Mouse (Mus musculus) liver, adult (tissue): Measurements from ENCODE around the gene Utp11.

ENCODE experiments used
- GATA4 ChIP-seq: IDR thresholded peaks from 2 replicates; pipeline ENCODE4 v1.6.1; 2014; ENCODE audit warnings: mild to moderate bottlenecking, low read length; ENCODE audit not compliant: insufficient replicate concordance

Utp11 gene

GRCm38 (mm10) chr4:124693135-124693894 is at the start of gene Utp11:
Utp11 (minus strand) TSS chr4:124693600.
- TF ChIP-seq GATA4: peak; percentile 39; the same call in 1 of the 2 replicates

DNA sequence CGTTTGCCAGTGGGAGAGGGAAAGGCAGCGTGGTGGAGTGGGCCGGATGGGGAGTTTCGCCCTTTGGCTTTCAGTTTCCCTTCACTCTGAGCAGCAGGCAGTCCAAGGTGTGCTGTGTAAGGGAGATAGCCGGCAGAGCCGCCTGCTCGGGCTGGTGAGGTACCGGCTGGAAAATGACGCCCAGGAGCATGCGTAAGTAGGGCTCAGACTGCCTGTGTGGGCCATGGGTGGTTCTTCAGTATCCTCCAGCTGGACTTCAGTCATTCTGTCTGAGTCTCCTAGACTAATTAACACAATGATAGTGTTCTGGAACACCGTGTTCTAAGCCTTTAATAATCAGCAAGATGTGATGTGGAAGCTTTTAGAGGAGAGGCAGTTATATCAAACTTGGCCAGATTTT is 49.4 kb upstream of the Utp11 start:
- TF ChIP-seq GATA4: no peak

DNA sequence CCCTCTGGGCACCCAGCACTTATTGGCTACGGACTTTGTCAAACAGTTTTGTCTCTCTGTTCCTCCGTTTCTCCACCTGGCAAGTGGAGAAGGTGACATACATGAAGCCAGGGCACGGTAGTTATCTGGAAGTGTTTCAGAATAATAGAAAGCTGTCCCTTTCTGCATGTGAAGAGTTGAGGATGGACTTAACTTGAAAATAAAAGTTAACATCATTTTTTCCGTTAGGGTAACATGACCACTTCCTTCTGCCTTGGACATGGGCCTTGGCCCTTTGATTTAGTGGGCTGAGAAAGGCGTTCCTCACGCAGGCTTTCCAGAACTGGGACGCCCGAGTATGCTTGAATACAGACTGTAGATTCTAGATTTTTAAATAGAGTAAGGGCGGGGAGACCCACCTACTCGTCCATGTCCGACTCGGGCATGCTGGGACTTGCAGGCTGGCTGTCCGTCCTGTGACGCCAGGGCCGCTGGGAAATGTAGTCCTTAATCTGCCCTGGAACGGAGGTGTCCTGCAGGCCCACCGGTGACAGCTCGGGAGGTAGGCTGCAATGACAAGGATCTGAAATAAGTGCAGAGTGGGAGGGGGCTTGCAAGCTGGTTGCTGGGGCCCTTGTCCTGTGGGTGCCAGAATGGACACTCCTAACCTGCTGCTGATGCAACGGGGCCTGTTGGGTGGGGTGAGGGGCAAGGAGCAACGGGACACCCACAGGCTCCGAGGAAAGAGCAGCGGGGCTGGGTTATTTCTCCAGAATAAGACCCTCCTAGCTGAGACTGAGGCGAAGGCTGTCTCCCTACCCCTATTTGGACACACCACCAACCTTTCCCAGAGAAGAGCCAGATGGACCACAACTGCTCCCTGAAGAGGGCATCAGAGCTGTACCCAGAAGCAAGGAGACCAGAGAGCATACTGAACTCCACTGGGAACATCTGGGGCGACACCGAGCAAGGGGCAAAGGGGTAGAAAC is 48.3 kb upstream of the Utp11 start, which contains the start of gene Inpp5b:
Gene Inpp5b (plus strand): TSS at position 475 of the 968 bp plus-strand sequence.
- TF ChIP-seq GATA4: no peak

DNA sequence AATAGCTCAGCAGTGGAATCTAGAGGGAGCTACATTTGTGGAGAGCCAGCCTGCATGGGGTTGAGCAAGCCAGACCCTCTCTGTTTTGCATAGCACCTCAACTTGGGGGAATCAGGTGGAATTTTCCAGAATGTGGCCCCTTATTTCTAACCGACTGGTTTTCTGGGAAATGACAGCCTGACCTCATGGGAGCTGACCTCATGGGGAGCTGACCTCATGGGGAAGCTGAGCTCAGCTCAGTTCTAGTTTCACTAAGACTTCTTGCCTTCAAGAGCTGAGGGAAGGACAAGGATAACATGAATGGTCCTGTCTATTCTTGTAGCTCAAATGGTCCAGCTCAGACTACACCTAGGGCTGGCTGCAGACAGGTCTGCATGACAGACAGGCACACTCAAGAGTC is 45.4 kb upstream of the Utp11 start:
- TF ChIP-seq GATA4: no peak

DNA sequence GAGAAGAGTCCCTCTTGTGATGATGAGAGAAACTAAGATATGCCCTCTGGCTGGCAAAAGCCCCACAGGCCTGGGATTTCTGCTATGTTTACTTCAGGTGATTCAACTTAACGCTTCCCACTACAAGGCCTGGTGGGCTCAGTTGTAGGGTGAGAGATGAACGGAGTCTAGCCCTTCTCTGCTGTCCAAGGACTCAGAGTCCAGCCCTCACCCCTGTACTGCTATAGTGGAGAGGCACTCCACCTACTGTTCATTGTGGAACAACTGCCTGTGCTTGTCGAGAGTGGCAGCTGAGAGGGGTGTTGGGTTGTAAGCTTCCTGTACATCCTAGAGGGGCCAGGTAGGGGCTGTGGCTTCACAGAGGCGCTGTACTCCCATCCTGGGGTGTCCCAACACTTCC is 44.6 kb upstream of the Utp11 start:
- no peak for TF ChIP-seq GATA4

GRCm38 (mm10) chr4:124737486-124737885 is 44.1 kb upstream of the Utp11 start:
- TF ChIP-seq GATA4: no peak

DNA sequence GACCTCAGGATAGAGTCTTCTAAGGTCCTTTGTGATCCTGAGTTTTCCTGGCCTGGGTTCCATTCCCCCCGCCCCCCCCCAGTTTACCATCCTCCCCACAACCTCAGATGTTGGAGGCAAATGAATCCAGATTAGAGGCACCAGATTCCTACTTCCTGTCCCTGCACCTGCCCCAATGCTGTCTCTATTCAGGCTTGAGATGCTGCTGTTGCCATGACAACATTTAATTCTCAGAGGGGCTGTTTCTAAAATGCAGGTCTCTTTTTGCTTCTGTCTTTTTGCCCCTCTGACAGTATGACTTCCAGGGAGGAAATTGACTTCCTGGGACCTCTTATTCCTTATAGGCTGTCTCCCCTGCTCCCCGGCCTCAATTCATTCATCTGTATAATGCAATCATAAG is 43.6 kb upstream of the Utp11 start:
- TF ChIP-seq GATA4: no peak

DNA sequence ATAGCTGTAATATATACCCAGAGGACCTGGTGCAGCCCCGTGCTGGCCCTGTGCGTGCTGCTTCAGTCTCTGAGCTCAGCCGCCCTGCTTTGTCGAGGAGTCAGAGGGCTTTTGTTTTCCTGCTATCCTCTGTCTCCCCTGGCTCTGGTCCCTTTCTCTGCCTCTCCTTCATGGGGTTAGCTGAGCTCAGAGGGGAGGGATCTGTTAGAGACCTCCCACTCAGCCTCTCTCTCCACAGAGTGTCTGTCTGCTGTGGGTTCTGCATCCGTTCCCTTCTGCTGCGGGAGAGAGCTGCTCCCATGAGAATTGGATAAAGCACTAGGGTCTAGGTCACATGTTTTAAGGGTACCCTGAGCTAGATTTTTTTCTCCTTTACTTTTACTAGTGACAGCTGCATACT is 32.7 kb upstream of the Utp11 start:
- TF ChIP-seq GATA4: no peak

DNA sequence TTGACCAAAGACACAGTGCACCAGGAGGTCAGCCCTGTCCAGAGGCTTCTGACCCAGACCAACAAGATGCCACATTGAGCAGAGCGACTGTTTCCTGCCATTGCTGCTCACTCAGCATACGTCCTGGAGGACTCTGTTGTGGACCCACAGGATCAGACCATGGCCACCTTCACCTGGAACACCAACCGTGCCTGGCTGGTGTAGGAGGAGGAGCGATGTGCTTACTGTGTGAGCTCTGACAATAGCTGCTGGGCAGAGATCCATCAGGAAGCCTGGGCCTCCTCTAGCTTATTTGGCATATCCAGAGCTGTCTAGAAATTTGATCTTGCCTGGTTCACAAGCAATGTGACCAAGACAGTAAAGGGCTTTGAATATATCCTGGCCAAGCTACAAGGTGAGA is 25.7 kb upstream of the Utp11 start:
- TF ChIP-seq GATA4: no peak

DNA sequence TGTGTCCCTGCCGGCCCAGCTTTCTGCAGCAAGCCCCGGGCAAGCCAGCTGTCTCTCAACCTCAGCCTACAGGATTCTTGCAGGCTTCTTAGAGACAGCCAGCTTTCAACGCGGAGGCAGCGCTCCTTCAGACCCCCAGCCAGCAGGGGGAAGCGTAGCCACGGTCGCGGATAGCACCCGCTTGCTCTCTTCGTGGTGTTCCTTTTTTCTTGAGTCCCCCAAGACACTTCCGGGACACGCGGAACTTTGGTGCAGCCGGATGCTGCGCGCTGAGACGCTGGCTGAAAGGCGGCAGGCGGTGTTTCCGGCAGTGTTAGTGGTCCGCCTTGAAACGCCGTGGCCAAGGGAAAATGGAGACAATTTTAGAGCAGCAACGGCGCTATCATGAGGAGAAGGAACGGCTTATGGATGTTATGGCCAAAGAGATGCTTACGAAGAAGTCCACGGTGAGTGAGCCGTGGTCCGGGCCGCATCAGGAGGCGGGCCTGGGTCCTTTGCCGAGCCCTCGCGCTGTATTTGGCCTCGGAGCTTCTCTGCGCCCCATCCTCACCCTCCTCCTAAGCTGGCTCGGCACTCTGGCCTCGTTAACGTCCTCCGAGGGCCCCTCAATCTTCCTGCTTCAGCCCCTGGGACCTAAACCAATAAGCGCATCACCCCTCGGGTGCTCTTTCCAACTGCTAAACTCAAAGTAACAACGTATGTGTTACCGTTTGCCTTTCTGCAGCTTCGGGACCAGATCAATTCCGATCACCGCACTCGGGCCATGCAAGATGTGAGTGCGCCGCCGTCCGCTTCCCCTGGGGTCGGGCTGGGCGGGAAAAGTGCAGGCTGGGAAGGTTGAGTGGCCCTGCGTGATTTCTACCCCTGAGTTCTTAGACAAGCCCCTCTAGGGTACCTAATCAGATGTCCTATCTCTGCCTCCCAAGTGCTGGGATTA is 21.4 kb upstream of the Utp11 start, which contains the start of gene Sf3a3:
Gene Sf3a3 (plus strand): TSS at position 232 of the 937 bp plus-strand sequence.
- peak; percentile 68; the same call in 1 of the 2 replicates for TF ChIP-seq GATA4

DNA sequence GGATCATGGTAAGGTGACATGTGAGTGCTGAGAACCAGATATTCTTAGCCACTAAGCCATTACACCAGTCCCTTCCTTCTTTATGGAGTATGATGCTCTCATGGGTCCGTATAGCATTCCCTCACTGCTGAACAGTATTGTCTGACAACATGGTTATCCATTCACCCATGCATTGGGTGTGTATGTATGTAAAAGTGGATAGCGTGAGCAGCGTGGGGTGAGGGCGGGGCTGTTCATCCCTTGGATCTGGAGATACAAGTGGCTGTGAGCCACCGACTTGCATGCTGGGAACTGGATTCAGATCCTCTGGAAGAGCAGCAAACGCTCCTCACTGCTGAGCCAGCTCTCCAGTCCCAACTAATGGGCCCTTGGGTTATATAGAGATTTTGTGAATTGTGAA is 19.2 kb upstream of the Utp11 start:
- TF ChIP-seq GATA4: no peak

DNA sequence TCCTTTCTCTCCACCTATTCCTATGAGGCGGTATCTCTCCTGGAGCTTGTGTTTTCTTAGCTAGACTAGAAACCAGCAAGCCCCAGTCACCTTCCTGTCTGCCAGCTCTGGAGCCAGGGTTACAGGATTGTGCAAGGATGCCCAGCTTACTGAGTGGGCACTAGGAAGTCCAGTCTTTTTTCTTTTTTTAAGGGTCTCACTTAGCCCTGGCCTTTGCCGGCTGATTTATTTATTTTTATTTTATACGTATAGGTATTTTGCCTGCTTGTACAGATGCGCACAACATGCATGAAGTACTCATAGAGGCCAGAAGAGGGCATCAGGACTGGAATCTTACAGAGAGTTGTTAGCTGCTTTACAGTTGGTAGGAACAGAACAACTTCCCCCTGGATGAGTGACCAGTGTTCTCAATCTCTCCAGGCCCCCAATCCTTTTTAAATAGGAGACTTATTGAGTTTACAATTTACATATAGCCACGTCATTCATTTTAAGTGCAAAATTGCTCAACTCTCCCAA is 17.4 kb upstream of the Utp11 start:
- no peak for TF ChIP-seq GATA4

- no peak for TF ChIP-seq GATA4
Measured at GRCm38 (mm10) chr4:124709961-124710446, 16.6 kb upstream of the Utp11 start.
